Mouse (Mus musculus): Measurements from ENCODE around the gene Fam120a.
A peak's percentile ranks its signal among the peaks of the same experiment; 100 is the strongest.

The Fam120a gene

DNA sequence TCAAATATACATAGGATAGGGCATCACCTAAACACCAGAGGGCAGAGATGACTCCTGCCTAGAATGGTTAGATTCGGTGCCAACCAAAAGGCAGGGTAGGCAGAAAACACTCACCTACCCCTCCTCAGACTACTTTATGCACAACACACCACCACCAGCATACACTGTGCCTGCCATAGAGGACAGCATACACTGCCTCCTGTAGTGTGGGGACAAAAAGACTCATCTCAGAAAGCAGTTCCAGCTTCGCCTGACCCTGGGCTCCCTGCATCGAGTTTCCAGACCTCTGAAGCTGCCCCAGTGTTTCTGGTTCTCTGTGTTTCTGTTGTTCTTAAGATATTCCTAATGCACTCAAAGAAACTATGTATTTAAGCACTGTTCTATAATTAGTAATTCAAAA is 54.7 kb downstream of the Fam120a start:
- DNase-seq (ENCODE audit: low read depth, low spot score) = no peak

DNA sequence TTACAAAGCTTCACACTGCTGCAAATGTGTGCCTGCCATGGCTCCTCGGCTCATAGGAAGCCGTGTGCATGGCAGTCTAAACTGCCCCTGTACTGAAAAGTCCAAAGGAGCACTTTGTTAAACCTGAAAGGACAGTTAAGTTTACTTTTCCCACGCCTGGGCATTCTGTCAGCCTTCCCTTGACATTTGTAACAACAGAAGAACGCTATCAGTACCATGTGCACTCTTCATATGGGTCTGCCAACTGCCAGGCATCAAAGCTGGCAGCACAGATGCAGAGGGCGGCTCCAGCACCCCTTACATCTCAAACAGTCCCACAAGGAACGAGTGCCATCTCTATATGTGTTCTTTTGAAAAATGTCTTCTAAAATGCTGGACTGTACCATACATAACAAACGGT is 56.4 kb downstream of the Fam120a start:
- no peak for DNase-seq (ENCODE audit: low read depth, low spot score)

- no peak for DNase-seq (ENCODE audit: low read depth, low spot score)
Observed at GRCm38 (mm10) chr13:48905458-48905857, 62.4 kb downstream of the Fam120a start.

DNA sequence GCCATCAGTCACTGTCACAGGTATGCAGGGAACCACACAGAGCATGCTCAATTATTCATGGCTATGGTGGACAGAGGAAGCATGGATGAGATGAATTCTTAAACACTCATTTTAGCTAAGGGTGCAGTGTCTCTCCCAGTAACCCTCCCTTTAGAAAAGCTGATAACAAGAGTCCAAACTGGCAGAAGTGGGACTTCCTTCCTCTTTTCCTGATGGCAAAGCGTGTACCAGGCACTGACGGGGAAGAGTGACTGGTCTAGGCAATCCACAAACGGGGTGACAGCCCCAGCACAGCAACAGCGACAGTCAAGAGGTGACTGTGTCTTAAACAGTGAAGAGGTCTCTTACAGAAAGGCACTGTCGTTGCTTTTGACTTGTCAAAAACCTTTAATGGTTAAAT is 72.4 kb downstream of the Fam120a start:
- DNase-seq (ENCODE audit: low read depth, low spot score) = no peak

- no peak for DNase-seq (ENCODE audit: low read depth, low spot score)
Observed at GRCm38 (mm10) chr13:48890260-48890960, 77.4 kb downstream of the Fam120a start.

GRCm38 (mm10) chr13:48878534-48878933 is 89.3 kb downstream of the Fam120a start:
- DNase-seq (ENCODE audit: low read depth, low spot score) = peak; percentile 97

GRCm38 (mm10) chr13:48877805-48878204 is 90.0 kb downstream of the Fam120a start:
- no peak for DNase-seq (ENCODE audit: low read depth, low spot score)

- no peak for DNase-seq (ENCODE audit: low read depth, low spot score)
Observed at GRCm38 (mm10) chr13:48872726-48873125, 95.1 kb downstream of the Fam120a start.

DNA sequence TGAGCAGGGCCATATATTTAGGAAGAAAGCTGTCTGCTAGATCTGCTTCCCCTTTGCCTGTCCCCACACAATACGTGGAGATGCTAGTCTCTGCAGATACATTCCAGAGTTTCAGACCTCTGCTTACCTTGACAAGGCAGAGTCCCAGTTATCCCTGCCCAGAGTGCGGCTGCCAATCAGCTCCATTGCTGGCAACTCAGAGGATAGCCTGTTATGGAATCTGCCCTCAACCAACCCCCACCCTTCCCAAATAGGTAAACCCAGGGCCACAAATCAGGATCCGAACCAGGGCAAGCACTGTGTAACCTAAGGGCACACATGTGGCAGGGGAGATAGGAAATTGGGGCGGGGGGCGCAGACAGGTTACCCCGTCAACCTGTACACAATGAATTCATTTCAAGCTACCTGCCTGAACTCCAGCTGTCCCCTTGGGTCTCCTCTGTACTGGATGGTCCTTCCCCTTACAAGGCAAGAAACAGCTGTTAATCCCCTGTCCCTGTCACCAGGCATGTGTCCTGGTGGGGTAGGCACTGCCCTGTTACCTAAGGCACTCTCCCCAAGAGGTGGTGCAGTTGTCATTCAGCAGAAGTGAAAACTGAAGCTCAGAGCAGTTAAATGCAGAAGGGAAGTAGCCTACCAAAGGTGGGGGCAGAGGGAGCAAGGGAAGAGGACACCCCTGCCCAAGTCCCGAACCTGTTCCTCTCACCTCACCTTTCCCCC is 95.8 kb downstream of the Fam120a start:
- no peak for DNase-seq (ENCODE audit: low read depth, low spot score)

DNA sequence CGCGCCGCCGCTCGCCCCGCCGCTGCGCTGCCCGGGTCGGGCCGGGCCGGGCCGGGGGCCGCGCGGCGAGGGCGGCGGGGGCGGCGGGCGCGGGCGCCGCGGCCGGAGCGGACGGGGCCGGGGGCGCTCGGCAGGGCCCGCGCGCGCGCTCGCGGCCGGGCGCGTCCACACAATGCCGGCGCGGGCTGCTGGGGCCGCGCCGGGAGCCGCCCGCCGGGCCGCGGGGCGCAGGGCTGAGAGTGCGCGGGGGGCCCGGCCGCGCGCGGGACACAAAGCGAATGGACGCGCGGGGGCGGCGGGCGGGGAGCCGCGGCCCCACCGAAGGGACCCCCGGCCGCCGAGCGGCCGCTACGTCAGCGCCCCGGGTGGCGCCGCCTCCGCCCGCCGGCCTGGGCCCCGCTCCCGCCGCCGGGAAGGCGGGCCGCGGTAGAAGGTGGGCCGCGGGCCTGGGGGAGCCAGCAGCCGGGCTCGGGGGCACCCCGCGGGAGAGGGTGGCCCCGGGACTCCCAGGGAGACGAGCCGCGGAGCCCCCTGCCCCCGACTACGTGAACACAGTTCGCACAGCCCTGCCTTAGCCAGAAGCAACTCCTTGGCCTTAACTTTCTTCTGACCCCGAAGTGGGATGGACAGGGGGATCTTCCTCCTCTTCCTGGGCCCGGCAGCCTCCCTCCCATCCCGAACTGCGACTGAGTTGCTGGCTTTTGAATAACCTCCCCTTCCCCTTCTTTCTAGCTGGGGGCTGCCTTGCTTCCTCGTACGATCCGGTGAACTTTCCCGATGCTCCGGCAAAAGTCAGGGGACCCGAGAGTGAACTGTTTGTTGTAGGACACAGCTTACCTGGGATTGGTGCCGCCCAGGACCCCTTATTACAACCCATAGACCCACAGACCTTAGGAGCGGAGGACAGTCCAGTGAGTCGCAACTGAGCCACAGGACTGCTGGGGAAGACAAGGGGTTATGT is 96.8 kb downstream of the Fam120a start, which contains the start of gene Phf2:
Gene Phf2, minus strand, starts transcription at position 349 of the 961 bp plus-strand sequence.
- peak; percentile 71 for DNase-seq (ENCODE audit: low read depth, low spot score)

DNA sequence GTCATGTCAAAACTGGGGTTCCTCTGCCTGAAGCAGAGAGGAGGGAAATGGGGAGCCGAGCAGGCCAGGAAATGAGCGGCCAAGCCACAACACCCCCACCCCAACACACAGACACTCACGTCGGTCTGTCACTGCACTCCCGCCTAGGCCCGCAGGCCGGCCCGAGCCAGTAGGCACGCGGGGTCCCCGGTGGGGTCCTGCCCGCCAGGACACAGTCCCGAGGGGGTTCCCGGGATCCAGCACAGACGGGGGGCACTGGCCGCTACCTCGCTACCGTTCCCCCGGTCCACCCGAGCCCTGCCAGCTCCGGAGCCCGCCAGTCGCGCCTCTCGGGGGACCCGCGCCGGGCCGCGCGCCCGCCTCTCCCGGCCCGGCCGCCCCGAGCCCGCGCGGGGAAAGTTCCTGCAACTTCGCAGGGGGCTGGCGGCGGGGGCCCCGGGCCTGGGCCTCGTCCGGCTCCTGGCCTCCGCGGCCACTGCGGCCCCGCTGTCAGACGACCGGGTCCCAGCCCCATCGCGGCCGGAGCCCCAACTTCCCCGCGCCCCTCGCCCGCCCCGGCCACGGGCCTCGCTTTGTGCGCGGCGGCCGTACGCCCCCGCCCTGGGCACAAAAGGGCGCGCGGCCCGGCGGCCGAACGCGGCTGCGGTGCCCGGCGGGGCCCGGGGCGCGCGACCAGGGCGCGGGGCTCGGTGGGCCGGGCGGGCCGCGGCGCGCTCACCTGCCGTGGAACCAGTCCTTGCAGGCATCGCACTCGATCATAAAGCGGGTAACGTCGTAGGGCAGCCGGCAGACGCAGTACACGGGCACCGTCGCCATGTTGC is 97.7 kb downstream of the Fam120a start:
- DNase-seq (ENCODE audit: low read depth, low spot score) = peak; percentile 54

GRCm38 (mm10) chr13:48869600-48869949 is 98.2 kb downstream of the Fam120a start:
- DNase-seq (ENCODE audit: low read depth, low spot score) = no peak

- DNase-seq (ENCODE audit: low read depth, low spot score) = no peak
Observed at GRCm38 (mm10) chr13:48869088-48869487, 98.7 kb downstream of the Fam120a start.

DNA sequence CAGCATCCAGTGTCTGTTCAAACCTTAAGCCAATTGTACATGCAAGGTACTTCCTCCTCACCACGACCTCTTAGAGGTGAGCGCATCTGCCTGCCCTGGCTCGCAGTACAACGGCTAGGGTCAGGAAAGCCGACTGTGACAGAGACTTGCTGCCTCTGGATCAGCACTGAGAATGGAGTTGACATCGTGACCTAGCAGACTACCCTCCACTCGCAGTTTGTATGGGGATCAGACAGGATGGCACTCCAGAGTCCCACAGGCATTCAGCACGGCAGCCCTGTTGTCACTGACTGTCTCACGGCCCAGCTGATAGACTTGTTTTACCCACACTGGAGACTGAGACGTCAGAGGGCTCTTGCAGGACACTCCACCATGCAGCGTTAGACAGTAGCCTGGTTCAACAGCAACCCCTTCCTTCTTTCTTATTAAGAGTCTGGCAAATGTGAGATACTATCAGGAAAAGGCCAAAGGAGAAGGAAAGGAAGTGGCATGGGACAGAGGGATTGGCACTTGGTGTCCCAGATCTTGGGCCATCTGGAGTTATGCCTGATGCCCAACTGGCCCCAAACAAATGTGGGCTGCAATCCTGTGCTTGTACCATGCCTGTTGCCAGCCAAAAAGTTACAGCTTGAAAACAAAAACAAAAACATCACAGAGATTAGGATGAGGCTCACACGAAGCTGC is 103.0 kb downstream of the Fam120a start:
- DNase-seq (ENCODE audit: low read depth, low spot score) = no peak

- no peak for DNase-seq (ENCODE audit: low read depth, low spot score)
Observed at GRCm38 (mm10) chr13:48863556-48863955, 104.3 kb downstream of the Fam120a start.

DNA sequence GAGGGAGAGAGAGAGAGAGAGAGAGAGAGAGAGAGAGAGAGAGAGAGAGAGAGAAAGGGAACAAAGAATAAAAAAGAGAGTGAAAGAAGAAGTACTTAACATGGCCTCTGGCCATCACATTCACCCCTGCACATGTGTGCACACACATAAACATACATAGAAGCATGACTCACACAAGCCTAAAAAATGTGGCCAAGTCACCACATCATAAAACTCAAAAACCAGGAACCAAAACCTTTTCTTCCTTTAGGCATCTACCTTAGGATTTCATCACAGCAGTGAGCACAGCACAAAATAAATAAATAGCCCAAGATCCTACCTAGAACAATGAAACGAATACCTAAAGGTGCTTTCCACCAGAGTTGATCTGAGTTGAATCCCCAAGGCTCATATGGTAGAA is 105.9 kb downstream of the Fam120a start:
- no peak for DNase-seq (ENCODE audit: low read depth, low spot score)

DNA sequence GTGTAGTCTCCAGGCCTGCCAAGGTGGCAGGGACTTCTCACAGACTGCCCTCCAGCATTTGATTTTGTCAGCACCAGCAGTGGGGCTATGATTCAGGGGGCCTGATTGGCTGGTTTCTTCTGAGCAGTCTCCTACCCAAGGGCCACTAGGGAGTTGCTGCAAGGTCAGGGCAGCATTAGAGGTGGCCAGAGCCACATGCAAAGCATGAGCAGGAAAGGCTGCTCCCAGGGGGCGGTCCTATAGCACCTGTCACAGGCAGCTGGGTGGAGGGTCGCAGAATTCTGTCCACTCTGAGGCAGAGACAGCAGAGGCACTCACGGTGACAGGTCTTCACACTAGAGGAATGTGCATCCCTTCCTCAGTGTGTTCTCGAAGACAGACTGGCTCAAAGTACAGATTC is 109.0 kb downstream of the Fam120a start:
- no peak for DNase-seq (ENCODE audit: low read depth, low spot score)

- DNase-seq (ENCODE audit: low read depth, low spot score) = no peak
Observed at GRCm38 (mm10) chr13:48858054-48858453, 109.8 kb downstream of the Fam120a start.

DNA sequence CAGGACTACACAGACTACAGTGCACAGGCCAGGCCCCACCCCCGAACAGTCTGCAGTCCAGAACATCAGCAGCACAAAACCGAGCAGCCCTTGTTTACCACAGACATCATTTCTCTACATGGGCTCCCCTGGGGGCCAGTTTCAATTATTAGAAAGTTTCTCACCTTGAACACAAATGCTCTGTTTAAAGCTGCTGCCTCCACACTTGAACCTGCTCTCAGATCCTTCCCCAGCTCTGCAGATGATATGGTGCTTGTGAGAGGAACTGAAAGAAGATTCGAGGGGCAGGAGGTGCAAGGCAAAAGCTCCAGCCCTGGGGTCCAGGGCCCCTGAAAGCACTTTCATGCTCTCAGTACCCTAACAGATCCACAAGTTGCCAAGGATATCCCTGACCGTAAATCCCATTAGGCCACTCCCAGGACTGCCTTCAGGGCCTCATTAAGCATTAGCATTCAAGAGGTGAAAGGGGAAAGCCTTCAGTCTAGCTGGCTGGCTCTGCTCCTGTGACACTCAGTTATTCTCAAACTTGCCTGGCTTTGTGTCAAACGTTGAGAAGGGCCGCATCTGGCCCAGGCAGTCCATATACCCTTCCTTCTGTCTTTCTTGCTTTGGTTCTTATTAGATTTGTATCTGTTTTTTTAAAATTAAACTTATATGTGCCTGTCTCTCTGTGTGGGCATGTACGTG is 110.4 kb downstream of the Fam120a start:
- peak; percentile 27 for DNase-seq (ENCODE audit: low read depth, low spot score)

DNA sequence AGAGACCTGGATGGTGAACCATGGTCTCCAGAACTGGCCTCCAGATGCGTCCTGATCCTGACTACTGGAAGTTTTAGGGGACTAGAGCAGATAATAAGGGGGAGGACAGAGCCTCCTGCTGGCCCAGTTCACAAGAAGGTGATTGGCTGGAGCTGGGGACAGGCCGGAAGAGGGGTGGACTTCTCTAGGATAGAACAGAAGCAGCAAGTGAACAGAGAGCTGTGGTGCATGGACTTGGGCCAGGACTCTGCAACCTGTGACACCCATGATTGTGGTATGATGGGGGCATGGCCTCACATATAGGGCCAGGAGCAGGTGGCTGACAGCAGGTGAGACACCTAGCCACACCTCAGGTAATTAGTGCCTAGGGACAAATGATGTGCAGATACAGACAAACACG is 113.9 kb downstream of the Fam120a start:
- DNase-seq (ENCODE audit: low read depth, low spot score) = no peak

Data from R1 (cell line).